Mouse (Mus musculus) lung, postnatal 36 days (tissue): ENCODE measurements at regions not wholly inside any gene's neighbourhood (a gene's known extent, or its start where the extent isn't known, plus 50 kb on each side); places are given as distances from the start of the nearest gene placed in this dataset.

Source experiments
- DNase-seq: peaks from one replicate; pipeline ENCODE4 v3.0.0; 2022; ENCODE audit warnings: mixed read lengths

DNA sequence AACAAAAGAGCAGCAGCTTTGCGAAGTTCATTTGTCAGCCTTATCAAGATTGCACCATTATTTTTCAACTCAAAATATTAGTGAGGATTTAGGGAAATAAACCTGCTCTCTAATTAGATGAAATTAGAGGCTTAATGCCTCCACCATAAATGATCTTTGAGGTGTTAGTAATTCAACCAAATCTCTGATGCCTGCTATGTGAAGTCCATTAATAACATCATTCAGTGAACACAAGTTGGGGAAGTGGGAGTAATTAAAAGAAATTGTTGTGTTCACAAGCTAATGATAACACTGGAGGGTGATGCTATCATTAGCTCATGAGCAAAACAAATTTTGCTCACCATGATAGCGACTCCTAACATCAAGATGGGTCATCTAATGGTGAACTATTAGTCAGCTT lies 246.0 kb downstream of the Ttc6 start:
- no peak for DNase-seq

DNA sequence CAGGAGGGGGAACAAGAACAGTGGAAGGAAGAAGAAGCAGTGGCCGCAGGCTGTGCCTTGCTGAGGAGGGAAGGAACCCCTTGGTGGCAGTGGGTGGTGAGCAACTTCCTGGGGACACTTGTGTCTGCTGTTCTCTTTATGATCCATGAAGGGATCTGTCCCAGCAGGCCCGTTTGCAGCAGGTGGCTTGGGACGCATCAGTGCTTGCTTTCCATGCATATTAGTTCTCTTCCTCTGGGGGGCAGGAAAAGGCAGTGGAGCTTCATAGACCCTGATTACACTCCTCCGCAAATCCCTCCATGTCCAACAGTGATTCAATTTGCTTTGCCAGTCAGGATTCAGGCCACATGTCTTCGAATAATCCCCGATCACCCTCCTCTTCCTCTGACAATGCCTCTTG lies 259.9 kb downstream of the Ttc6 start:
- no peak for DNase-seq

DNA sequence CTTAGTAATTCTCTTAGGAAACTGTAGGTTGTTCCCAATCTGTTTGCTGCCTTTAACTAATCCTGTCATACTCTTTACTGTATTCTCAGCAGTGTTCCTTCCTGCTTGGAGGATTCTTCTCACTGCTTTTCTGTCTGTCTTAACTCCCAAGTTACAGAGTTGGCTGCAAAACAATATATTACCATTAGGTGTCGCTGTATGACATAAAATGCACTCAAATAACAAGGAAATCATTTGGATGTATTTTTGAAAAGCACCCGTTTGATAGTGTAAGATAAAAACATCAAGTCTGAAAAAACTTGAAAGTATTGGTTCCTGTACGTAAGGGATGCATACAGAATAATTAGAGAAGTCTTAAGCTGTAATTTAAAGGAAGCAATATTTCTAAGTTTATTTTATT lies 261.8 kb downstream of the Ttc6 start:
- peak; percentile 75 for DNase-seq

DNA sequence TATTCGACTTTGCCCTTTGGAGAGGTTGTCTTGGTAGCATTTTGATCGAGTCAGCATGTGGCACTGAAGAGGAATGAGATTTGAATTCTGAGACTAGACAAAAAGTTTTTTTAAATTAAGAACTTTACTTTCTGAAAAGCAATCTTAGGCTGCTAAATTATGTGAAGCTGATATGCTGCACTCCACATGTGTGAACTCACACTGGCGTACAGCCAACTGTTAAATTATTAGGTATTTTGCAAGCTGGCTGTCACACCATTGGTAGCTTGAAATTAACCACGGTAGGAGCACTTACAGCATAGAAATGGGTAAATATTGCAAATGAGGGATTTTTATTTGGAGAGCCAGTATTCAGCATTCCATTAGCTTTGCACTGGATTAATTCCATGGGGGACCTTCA lies 278.9 kb downstream of the Ttc6 start:
- no peak for DNase-seq

DNA sequence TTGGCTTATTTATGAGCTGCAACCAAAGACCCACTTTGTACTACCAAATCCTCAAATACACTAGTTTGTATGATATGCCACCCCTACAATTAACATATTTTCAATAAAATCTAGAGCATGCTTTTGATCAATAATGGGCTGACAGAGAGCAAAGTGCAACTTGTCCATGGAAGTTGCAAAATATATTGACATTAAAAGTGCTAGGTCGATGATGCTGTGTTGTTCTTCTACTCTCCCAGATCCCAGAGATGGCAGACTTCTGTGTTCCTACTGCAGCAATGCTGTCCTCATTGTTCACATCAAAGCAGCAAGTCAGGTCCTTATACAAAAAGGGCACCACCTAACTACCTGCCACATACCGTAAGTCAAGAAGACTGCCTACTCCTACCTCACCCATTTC lies 307.1 kb downstream of the Ttc6 start:
- DNase-seq: no peak

DNA sequence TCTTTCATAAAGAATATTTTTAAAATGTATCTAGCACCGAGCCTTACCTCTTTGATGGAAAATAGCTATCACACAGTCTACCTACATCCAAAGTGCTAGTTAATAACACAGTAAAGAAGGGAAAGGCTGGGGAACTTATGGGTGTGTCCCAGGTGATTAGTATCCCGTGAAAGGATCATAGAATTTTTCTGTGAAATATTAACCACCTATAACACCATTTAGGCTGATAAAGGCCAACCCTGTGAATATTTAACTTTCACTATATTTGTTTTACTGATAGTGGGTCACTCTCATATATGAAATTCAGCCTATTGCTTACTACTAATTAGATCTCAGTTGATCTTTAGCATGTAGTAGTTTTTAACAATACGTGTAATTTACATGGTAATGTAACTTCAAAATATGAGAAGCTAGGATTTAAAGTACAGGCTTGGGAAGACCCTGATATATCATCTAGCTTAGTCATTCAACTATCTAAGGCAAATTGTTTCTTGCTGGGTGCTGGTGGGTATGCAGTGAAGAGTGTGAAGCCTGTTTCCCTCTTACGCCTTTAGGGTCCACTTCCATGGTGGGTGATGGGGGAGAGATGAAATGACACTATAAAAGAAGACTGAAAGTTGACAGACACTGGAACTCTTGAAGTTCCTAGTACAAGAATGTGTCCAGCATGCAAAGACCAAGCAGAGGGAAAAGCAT lies 320.6 kb upstream of the Sstr1 start:
- DNase-seq: no peak

DNA sequence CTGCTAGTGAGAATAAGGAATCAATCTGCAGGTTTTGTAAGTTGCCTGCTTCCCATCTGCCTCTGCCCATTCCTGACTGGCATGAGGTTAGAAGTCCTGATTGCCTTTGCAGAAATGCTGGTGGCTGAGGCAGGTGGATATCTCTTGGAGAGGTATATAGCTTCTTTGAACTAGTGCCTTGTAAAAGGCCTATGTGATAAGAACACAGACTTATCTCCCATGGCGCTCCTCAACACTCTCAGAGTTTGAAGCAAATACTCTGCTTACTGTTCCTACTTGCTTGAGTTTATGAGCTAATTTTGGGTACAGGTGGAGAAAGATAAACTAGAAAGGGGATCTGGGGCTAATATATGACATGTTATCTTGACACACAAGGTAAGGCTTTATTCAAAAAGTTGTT lies 320.0 kb upstream of the Sstr1 start:
- no peak for DNase-seq

DNA sequence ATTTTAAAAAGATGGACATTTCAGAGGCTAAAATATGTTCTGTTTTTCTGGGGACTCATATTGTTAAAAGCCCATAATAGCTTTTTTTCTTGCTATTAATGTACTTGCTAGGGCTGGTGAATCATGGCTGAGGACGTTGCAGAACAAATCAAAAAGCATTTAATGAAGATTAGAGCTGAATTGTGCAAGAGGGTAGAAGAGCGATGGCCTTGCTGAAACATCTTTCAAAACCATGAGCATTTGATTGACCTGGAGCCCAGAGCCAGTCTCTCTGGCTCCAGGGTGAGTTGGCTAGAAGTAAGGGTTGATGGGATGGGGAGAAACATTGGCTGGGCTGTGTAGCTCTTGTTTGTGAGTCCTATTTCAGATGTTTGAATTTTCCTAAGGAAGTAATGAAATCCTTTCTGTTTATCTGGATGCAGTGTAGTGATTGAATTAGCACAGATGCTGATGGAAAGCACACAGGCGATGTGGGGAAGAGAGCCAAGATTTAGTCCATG lies 313.8 kb upstream of the Sstr1 start:
- DNase-seq: peak; percentile 0

DNA sequence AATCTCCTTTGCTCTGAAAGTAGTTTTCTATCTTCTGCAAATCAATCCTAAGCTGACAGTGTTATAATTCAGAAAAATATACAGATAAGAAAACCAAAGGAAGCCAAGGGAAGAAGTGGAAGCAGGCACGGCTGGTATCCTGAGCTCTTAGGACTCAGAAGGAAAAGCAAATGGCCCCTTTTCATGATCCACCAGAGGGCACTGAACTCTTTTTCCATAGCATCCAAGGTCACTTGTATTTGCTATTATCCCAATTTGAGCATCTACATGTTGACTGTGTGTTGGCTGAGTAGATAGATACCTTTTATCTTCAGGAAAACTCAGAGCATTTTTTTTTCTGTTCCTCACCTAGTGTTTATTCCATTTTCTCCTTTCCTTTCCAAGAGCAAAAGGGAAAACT lies 306.9 kb upstream of the Sstr1 start:
- DNase-seq: peak; percentile 24

DNA sequence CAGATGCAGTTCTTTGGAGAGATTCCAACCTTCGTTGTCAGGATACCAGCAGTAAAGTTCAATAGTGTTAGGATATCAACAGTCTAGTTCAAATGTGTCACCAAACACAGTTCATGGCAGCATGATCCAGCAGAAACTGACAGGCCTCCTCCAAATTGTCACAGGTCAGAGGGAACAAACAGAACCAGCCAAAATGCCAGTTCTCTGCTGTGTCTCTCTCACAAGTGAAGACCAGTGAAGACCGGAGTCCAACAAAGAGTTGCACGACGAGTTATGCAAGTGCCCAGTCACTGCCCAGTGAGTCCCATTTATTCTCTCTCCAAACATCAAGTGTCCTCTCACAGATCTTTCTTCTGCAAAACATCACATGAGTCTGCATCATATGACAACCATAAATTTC lies 293.4 kb upstream of the Sstr1 start:
- no peak for DNase-seq

DNA sequence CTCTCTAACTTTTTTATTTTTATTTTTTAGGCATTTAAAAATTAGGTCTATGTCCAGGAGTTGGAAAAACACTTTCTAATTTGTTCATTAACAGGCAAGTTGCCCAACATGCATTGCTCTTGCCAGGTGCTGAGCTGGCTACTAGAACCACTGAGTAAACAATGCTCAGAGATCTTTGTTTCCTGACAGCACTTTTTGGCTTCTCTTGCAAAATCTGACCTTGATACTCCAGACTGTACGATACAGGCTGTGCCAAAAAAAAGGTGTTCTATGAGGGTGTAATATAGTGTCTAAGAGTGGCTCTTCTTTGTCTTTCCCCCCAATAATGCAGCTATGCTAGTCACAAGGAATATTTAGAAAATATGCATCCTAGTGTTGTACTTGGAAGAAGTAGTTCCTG lies 289.5 kb upstream of the Sstr1 start:
- peak; percentile 5 for DNase-seq

DNA sequence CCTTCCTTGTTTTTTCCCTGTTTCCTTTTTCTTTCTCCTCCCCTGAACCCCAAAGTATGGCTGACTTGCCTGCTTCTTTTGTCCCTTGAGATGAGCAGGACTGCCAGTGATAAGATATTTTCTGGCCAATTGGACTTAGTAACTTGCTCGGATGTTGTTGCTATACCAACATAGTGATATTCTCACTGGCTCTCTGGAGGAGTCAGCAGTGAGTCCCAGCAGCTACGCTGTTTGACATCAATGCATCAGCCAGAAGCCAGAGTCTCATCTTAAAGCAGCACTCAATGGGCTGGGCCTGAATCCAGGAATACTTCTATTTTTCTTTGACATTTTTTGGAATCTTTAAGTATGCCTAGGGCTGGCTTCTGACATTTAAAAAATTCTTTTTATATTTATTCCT lies 287.1 kb upstream of the Sstr1 start:
- DNase-seq: no peak

DNA sequence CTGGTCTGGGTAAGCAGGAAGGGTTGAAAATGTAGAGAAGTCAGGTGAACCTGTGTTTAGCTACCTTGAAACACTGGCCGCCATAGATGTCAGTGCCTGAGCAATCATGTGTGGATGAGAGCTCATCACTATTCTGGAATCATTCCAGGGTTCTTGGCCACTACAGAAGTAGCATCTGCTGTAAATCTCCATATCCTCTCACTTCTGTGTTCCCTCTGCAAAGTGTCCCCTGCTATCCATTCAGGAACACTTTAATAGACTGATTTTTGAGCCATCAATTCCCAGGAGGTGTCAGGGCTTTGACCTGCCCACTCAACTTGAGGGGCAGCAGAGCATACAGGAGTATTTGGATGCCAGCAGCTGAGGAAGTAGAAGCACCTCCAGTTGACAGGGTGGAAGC lies 284.7 kb upstream of the Sstr1 start:
- no peak for DNase-seq

DNA sequence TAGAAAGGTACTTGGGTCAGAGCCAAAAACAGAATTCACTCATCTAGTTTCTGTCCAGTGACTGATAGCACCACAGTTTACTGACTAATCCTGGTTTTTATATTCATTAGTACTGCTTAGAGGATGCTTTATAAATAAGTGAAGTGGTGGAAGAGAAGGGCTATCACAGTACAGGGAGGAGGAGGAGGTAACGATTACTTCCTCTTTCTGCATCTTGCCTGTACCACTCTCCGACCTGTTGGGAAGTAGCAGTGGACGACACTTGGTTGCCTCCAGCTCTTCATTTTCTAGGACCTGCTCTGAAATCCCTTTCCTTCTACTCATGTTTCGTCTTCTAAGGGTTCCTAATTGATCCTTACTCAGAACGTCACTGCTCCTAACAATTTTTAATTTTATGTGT lies 283.5 kb upstream of the Sstr1 start:
- no peak for DNase-seq

DNA sequence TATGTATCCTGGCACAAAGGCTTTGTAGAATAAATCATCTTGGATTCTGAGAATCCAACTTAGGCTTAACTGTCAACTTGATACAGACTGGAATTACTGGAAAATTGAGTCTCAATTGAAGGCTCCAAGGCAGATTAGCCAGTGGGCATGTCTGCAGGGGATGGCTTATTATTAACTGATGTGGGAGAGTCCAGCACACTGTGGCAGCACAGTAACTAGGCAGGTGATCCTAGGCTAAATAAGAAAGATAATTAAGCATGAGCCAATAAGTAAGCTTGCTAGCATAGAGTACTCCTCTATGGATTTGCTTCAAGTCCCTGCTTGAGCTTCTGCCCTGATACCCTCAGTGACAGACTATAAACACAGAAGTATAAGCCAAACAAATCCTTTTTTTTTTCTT lies 279.7 kb upstream of the Sstr1 start:
- no peak for DNase-seq

DNA sequence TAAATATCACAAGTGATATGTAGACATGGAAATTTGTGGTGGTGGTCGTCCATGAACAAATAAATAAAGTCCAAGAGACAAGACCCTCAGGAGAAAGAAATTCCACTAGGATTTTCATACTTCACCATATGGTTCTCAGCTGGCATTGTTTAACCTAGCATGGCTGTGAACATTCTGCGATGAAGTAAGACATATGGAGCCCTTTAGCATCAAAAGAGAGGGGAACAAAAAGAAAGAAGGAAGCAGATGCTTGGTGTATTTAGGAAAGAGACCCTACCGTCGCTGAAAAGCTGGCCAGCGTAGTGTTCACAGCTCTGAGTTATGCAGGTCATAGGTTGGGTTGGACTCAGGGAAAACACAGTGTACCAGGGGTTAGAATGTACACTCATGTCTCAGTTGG lies 261.7 kb upstream of the Sstr1 start:
- no peak for DNase-seq

DNA sequence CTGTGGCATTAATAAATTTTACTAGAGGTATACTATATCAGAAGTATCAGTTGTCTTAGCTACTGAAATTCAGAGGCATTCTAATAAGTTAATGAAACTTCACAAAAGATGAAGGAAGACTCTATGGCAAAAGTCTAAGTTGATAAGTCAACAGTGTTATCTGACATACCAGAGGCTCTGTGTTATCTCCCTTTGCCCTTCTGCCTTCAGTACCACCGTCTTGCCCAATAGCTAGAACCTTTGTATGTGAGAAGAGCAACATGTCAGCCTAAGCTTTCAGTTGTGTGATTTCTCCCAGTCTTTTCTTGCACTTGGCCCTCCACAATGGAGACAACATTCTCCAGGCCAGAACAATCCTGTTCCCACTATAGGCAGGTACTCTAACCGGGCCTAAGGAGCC lies 253.0 kb upstream of the Sstr1 start:
- no peak for DNase-seq

DNA sequence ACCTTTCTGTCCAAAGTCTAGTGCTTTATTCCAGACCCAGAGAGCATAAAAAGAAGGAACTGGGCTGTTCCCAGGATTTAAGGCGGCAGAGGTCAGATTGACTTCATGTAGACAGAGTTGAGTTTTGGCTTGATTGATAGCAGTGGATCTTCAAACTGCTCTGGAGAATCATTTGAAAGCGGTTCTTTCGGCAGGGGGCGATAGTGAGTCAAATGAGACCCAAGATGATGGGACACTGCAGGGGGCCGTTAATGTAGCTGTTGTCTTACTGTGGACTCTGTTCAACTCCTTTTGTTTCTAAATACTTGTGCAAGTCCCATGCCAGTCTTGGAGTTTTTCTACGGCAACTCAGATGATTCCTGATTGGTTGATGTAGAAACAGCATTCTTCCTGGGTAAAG lies 251.4 kb upstream of the Sstr1 start:
- no peak for DNase-seq

DNA sequence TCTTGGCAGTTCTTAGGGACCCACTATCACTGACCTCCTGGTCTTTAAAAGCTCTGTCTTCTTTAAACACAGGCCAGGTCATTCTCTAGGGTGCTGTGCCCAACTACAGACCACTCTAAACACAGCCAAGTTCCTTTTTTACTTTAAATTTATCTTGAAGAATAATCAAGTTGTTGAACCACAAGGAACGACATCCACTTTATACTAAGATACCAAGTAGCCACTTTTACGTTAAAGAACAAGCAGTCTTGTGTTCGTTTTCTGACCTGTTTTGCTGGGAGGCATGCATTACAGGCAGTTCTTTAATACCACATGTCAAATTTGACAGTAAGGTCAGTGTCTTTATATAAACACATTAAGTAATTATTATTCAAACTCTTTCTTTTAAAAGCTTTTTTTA lies 242.4 kb upstream of the Sstr1 start:
- DNase-seq: no peak

DNA sequence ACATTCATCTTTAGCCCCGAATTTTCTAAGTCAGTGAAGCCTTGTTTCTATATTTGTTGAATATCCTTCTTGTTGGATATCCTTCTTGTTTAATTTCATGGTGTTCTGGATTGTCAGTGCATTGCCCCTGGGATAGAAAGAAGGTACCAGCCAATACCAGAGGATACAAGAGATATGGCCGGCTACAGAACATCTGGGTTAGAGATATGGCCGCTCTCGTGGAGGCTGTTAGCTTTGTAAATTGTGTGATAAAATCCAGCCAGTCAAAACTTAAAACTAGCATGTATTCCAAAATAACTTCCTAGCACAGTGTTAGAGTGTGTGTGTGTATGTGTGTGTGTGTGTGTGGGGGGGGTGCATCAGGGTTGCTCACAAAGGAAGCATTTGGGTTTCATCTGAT lies 241.4 kb upstream of the Sstr1 start:
- DNase-seq: no peak

DNA sequence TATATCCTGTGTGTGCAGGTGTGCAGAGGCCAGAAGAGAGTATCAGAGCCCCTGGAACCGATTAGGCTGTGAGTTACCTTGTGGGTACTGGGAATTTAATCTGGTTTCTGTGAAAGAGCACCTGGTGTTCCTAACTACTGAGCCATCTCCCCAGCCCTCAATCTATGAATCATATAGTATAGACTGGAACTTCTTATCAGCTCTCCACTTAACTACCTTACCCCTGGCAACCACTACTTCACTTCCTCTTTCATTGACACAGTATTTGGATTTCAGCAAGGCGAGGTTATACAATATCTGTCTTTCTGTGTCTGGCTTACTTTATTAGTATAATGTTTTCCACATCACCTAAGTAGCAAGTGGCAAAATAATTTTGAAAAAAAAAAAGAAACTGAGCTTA lies 239.1 kb upstream of the Sstr1 start:
- no peak for DNase-seq
